Mouse (Mus musculus): ENCODE measurements around the gene Mcam. TPM values are rescaled to one million over a fixed set of nuclear protein-coding genes. Genes with fewer than 3 reads are reported as not detected.
A peak's percentile ranks its signal among the peaks of the same experiment; 100 is the strongest.

Gene Mcam
- 13.0 and 14.3 TPM in 2 replicates for polyA plus RNA-seq (2014; fragmentation: Nextera tagmentation; extraction: Ambion mirVana)

DNA sequence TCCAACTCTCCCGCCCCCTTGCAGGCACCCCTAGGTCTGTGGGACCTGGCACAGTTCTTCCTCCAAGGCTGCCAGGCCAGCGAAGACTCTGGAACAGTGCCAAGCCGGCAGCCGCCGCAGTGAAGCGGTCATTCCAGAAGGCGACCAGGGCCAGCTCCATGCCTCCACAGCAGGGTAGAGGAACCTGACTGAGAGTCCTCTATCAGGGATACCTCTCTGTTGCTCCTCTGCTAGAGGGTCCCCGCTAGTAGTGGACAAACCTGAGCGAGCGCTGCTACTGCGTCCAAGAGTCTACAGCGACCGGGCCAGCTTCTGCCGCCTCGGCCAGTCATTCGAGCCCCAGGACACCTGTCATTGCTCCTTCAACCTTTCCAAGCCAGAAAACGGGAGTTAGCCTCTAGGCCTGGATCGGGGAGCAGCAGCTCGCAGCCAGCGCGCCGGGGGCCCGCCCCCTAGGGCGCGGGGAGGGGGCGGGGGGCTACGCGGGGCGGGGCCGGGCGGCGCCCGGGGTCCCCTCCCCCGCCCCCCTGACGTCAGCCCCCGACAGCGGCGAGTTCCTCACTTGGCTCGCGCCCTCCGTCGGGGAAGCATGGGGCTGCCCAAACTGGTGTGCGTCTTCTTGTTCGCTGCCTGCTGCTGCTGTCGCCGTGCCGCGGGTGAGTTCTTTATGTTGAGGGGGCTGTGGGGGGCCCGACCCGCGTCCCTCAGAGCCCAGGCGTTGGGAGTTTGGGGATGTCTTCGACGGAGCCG is at the start of gene Mcam:
Mcam (plus strand) TSS at position 369 of the 750 bp plus-strand sequence.
- Histone ChIP-seq H3K9ac (ENCODE audit: low read depth, low read length) (peak within 1 kb of the TSS; percentile 45), H3K9me3 (ENCODE audit: control insufficient read depth, low read length) (no peaks in the 10 kb centered on the region), H3K27me3 (ENCODE audit: control insufficient read depth, insufficient read depth, low read length) (peaks cover 43% of the 10 kb centered on the region), H3K4me1 (replicated peaks; ENCODE audit: control insufficient read depth, insufficient read depth, low read length) (peaks cover 14% of the 10 kb centered on the region), H3K36me3 (ENCODE audit: control insufficient read depth, insufficient read depth, low read length) (no peaks in the 10 kb centered on the region), H3K4me3 (ENCODE audit: low read depth, low read length) (peak within 1 kb of the TSS; percentile 50), H3K27ac (ENCODE audit: low read depth, low read length) (no peak within 1 kb of the TSS), H3K4me2 (replicated peaks; ENCODE audit: low read depth, low read length) (peak within 1 kb of the TSS; percentile 85)
- peak; percentile 67 for DNase-seq (ENCODE audit: low spot score)
- under 1% methylated on average over 55 of the region's 55 CpGs for WGBS
- ATAC-seq (ENCODE audit: low FRiP score): no peak

DNA sequence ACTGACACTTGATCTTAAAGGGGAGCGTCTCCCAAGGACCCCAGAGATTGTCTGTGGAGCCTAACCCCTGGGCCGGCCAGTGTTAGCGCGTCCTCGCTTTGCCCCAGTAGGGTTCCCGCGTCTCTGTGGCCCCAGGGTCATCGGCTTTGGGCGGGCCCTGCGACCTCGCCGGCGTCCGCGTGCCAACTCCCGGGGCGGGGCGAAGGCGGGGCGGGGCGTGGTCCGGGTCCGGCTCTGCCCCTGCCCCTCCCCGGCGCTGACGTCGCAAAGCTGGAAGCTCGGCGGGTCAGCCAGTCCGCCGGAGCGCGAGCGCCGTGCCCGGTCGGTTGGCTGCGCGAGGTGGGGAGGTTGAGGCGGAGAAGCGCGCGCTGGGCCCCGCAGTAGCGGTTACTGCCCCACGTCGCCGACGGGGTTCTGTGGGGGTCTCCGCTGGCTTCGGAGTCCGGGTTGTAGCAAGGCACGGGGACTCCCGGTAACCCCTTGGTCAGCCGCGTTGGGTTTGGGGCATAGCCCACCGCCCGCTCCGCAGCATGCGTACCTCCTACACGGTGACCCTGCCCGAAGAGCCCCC is 49.5 kb upstream of the Mcam start:
- under 1% methylated on average over 55 of the region's 62 CpGs for WGBS
- H3K4me3 ChIP-seq (ENCODE audit: low read depth, low read length): peak overlapping the region; percentile 48
- H3K9ac ChIP-seq (ENCODE audit: low read depth, low read length): peak overlapping the region; percentile 62
- H3K36me3 ChIP-seq (ENCODE audit: control insufficient read depth, insufficient read depth, low read length): no peaks in the 10 kb centered on the region
- DNase-seq (ENCODE audit: low spot score) (peak; percentile 90), ATAC-seq (ENCODE audit: low FRiP score) (peak; percentile 72)
- no peaks in the 10 kb centered on the region for H3K9me3 ChIP-seq (ENCODE audit: control insufficient read depth, low read length)
- H3K27me3 ChIP-seq (ENCODE audit: control insufficient read depth, insufficient read depth, low read length): peaks cover 27% of the 10 kb centered on the region
- H3K27ac ChIP-seq (ENCODE audit: low read depth, low read length): no peak overlapping the region
- H3K4me1 ChIP-seq (replicated peaks; ENCODE audit: control insufficient read depth, insufficient read depth, low read length): peaks cover 11% of the 10 kb centered on the region; the same call in 1 of the 2 replicates
- H3K4me2 ChIP-seq (replicated peaks; ENCODE audit: low read depth, low read length): peak overlapping the region; percentile 92

DNA sequence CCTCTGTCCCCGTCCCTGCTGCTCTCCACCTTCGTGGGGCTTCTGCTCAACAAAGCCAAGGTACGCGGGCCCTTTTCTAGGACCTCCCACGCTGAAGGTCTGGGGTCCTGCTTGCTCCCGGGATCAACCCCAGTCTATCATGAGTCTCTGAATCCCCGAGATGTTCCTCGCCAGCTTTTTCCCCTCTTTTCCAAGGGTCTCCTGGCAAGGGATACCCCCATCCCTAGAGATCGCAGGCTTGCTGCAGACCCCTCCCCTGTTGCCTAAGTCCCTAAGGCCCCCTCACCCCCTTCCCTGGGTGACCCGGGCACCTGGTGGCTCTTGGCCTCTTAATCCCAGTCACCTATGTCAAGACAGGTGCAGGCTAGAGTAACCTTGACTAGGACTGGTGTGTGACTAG is 49.0 kb upstream of the Mcam start:
- no peaks in the 10 kb centered on the region for H3K36me3 ChIP-seq (ENCODE audit: control insufficient read depth, insufficient read depth, low read length)
- peak overlapping the region; percentile 92 for H3K4me2 ChIP-seq (replicated peaks; ENCODE audit: low read depth, low read length)
- ATAC-seq (ENCODE audit: low FRiP score) (peak; percentile 20), DNase-seq (ENCODE audit: low spot score) (no peak)
- H3K4me3 ChIP-seq (ENCODE audit: low read depth, low read length): peak overlapping the region; percentile 48
- peaks cover 27% of the 10 kb centered on the region for H3K27me3 ChIP-seq (ENCODE audit: control insufficient read depth, insufficient read depth, low read length)
- no peak overlapping the region for H3K27ac ChIP-seq (ENCODE audit: low read depth, low read length)
- peaks cover 11% of the 10 kb centered on the region; the same call in 1 of the 2 replicates for H3K4me1 ChIP-seq (replicated peaks; ENCODE audit: control insufficient read depth, insufficient read depth, low read length)
- peak overlapping the region; percentile 62 for H3K9ac ChIP-seq (ENCODE audit: low read depth, low read length)
- WGBS: 5% methylated on average over 10 of the region's 10 CpGs
- no peaks in the 10 kb centered on the region for H3K9me3 ChIP-seq (ENCODE audit: control insufficient read depth, low read length)

DNA sequence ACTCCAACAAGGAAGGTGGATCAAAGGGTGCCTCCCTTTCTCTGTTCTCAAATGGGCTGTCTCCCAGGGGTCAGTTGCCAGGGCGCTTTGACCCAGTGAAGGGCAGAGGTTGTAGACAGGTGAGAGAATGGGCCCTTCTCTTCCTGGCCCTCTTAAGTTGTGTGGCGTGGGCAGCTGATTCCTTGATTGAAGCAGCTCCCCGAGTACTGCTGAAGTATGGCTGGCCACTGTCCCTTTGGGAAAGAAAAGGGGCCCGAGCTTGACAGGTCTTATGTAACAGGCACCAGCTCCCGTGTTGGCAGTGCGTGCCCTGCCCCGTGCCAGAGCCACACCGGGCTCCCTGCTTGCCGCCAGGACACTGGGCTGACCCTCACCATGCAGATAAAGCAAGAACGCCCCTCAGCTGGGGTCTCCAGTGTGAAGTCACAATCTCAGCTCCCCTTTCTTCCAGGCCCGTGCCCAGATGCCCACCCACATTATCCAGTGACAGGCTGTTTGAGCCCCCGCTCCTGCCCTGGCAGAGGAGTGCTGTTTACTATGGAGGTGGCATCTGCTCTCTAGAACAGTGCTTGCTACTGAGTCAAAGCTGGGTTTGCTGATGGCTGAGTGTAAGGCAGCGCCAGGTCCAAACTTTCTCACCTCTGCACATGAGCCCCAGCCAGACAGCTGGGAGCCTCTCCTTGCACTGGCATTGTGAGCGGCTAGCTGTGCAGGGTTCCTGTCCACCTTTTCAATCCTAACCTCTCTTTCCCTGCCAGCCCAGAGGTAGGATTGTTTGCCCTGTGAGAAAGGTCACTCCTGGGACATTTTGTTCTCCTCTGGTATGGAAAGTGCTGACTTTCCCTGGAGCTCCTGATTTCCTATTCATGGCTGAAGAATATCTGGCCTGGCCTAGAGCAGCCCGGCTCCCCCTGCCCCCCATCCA is 48.3 kb upstream of the Mcam start:
- H3K4me2 ChIP-seq (replicated peaks; ENCODE audit: low read depth, low read length): peak overlapping the region; percentile 92; the same call in 1 of the 2 replicates
- WGBS: 64% methylated on average over 15 of the region's 15 CpGs

DNA sequence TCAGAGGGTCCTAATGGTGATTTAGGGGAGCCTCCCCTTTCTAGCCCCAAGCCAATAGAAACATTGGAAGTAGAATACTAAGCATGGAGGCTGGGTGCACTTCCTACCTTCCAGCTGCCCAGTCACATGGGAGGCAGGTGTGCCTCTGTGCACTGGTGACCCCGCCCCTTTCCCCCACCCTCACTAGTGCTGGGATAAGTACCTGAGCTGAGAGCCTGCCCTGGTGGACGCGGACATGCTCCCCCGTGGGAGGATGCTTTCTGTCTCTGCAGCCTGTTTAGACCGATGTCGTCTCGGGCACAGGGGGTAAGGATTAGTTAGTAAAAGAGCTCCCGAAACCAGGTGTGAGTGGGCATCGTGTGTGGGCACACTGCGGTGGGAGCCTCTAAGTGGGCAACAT is 47.3 kb upstream of the Mcam start:
- Histone ChIP-seq H3K9ac (ENCODE audit: low read depth, low read length) (no peak overlapping the region), H3K27ac (ENCODE audit: low read depth, low read length) (no peak overlapping the region), H3K4me3 (ENCODE audit: low read depth, low read length) (no peak overlapping the region), H3K9me3 (ENCODE audit: control insufficient read depth, low read length) (no peaks in the 10 kb centered on the region), H3K36me3 (ENCODE audit: control insufficient read depth, insufficient read depth, low read length) (0 out of 2 replicates have a peak, but pooled peaks cover under 1% of the 10 kb centered on the region), H3K4me1 (replicated peaks; ENCODE audit: control insufficient read depth, insufficient read depth, low read length) (peaks cover 11% of the 10 kb centered on the region; the same call in 1 of the 2 replicates), H3K4me2 (replicated peaks; ENCODE audit: low read depth, low read length) (no peak overlapping the region), H3K27me3 (ENCODE audit: control insufficient read depth, insufficient read depth, low read length) (peaks cover 27% of the 10 kb centered on the region)
- ATAC-seq (ENCODE audit: low FRiP score) (no peak), DNase-seq (ENCODE audit: low spot score) (no peak)
- WGBS: 42% methylated on average over 10 of the region's 10 CpGs

More for the DNA sequence above, 48.3 kb upstream of the Mcam start:
- H3K27ac ChIP-seq (ENCODE audit: low read depth, low read length): no peak overlapping the region
- H3K4me3 ChIP-seq (ENCODE audit: low read depth, low read length): no peak overlapping the region
- H3K27me3 ChIP-seq (ENCODE audit: control insufficient read depth, insufficient read depth, low read length): peaks cover 27% of the 10 kb centered on the region
- H3K9ac ChIP-seq (ENCODE audit: low read depth, low read length): no peak overlapping the region
- no peak for DNase-seq (ENCODE audit: low spot score)
- no peak for ATAC-seq (ENCODE audit: low FRiP score)
- H3K9me3 ChIP-seq (ENCODE audit: control insufficient read depth, low read length): no peaks in the 10 kb centered on the region
- H3K36me3 ChIP-seq (ENCODE audit: control insufficient read depth, insufficient read depth, low read length): no peaks in the 10 kb centered on the region
- H3K4me1 ChIP-seq (replicated peaks; ENCODE audit: control insufficient read depth, insufficient read depth, low read length): peaks cover 11% of the 10 kb centered on the region; the same call in 1 of the 2 replicates

DNA sequence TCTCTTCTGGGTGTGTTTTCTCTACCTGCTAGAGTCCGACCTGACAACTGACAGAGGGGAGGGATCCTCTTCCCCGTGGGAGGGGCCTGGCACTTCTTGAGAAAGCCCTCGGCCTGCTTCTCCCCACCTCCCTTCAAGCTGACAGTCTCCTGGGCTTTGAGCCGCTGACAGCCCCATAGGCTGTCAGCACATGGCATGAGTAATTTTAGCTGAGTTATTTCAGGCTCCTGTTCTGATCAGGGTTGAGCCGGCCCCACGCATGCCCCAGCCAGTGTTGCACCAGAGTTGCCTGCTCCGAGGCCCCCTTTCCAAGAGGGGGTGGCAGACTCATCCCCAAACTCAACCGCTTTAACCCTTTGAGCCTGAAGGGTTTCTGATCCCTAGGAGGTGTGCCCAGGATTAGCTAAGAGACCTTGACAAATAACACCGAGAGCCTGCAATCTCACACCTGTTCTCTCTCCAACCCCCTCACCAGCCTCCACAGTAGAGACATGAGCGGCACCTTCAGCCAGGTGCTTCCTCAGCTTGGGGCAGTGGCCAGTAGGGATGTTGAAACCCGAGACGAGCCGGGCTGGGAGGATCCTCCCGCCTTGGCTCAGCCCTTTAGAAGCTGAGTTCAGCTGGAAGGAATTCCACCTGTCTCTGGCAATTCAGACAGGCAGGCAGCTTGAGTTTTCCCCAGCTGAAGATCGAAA is 46.4 kb upstream of the Mcam start:
- 13% methylated on average over 15 of the region's 15 CpGs for WGBS
- H3K9me3 ChIP-seq (ENCODE audit: control insufficient read depth, low read length): no peaks in the 10 kb centered on the region
- H3K27ac ChIP-seq (ENCODE audit: low read depth, low read length): no peak overlapping the region
- 0 out of 2 replicates have a peak, but pooled peaks cover 2% of the 10 kb centered on the region for H3K36me3 ChIP-seq (ENCODE audit: control insufficient read depth, insufficient read depth, low read length)
- H3K9ac ChIP-seq (ENCODE audit: low read depth, low read length): no peak overlapping the region
- no peak overlapping the region for H3K4me3 ChIP-seq (ENCODE audit: low read depth, low read length)
- H3K4me1 ChIP-seq (replicated peaks; ENCODE audit: control insufficient read depth, insufficient read depth, low read length): peaks cover 11% of the 10 kb centered on the region; the same call in 1 of the 2 replicates
- H3K27me3 ChIP-seq (ENCODE audit: control insufficient read depth, insufficient read depth, low read length): peaks cover 26% of the 10 kb centered on the region
- no peak overlapping the region; the same call in 1 of the 2 replicates for H3K4me2 ChIP-seq (replicated peaks; ENCODE audit: low read depth, low read length)
- no peak for ATAC-seq (ENCODE audit: low FRiP score)
- no peak for DNase-seq (ENCODE audit: low spot score)

DNA sequence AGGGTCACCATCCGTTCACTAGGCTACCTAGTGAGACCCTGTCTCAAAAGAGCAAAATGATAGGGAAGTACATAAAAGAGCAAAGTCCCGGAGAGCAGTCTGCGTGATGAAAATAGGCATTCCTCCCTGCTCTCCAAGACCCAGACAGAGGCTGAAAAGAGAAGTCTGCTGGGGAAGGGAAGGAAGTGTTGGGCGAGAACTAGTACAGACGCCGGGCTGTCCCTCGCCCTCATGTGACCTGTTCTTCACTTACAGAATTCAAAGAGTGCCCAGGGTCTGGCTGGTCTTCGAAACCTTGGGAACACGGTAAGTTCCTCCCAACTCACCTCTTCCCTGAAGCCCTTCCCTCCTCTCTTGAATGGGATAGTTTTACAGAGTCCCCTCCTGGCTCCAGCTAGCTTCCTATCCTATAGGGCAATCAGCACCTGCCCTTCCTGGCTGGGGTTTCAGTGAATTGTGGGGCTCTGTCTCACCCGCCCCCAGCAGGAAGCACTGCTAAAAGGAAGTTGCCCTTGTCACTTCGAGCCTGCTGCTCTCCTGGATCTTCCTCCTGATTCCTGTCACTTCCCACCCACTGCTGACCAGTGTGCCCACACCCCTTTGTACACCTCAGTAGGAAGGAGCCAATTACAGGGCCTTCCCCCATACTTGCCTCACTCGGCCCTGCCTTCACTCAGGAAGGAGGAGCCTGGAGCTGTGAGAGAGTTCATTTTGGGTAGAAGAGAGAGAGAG is 45.2 kb upstream of the Mcam start:
- 62% methylated on average over 12 of the region's 12 CpGs for WGBS
- Histone ChIP-seq H3K4me1 (replicated peaks; ENCODE audit: control insufficient read depth, insufficient read depth, low read length) (peaks cover 11% of the 10 kb centered on the region; the same call in 1 of the 2 replicates), H3K27me3 (ENCODE audit: control insufficient read depth, insufficient read depth, low read length) (peaks cover 18% of the 10 kb centered on the region)

More for the DNA sequence above, 45.2 kb upstream of the Mcam start:
- Histone ChIP-seq H3K4me3 (ENCODE audit: low read depth, low read length) (no peak overlapping the region), H3K9me3 (ENCODE audit: control insufficient read depth, low read length) (no peaks in the 10 kb centered on the region), H3K9ac (ENCODE audit: low read depth, low read length) (no peak overlapping the region), H3K36me3 (ENCODE audit: control insufficient read depth, insufficient read depth, low read length) (0 out of 2 replicates have a peak, but pooled peaks cover 2% of the 10 kb centered on the region), H3K4me2 (replicated peaks; ENCODE audit: low read depth, low read length) (no peak overlapping the region), H3K27ac (ENCODE audit: low read depth, low read length) (no peak overlapping the region)
- ATAC-seq (ENCODE audit: low FRiP score) (no peak), DNase-seq (ENCODE audit: low spot score) (no peak)

All from hindbrain, embryonic 11.5 days (tissue).